Mouse (Mus musculus) hindbrain, embryonic 12.5 days (tissue): ENCODE data around the gene Calm5. TPM values are rescaled to one million over a fixed set of nuclear protein-coding genes. Genes with fewer than 3 reads are reported as not detected.
"Not testable (repeated sequence)": the region's sequence is repeated elsewhere in the genome, so short reads cannot be mapped to it uniquely, and the experiment has no call there.

Experiments used
- ATAC-seq: fragments of 200-750 bp; cut with Nextera tagmentation; 2 replicates; pipeline ENCODE4 v1.8.0; 2017; ENCODE audit warnings: moderate TSS enrichment; ENCODE audit not compliant: low FRiP score
- H3K27ac ChIP-seq: fragments of 300-500 bp; sonication (generic); 2 replicates; pipeline ENCODE4 v1.5.1; 2016; ENCODE audit warnings: mild to moderate bottlenecking
- H3K27me3 ChIP-seq: fragments of 300-500 bp; sonication (generic); 2 replicates; pipeline ENCODE4 v1.6.1; 2016; ENCODE audit warnings: mild to moderate bottlenecking
- H3K36me3 ChIP-seq: fragments of 300-500 bp; sonication (generic); 2 replicates; pipeline ENCODE4 v1.6.1; 2016; ENCODE audit warnings: mild to moderate bottlenecking
- H3K4me1 ChIP-seq: fragments of 300-500 bp; sonication (generic); 2 replicates; pipeline ENCODE4 v1.6.1; 2016
- H3K4me2 ChIP-seq: fragments of 300-500 bp; sonication (generic); replicated peaks from 2 replicates; pipeline ENCODE4 v1.6.1; 2016; ENCODE audit warnings: mild to moderate bottlenecking
- H3K4me3 ChIP-seq: fragments of 300-500 bp; sonication (generic); 2 replicates; pipeline ENCODE4 v1.5.1; 2016; ENCODE audit warnings: mild to moderate bottlenecking
- H3K9ac ChIP-seq: fragments of 300-500 bp; sonication (generic); 2 replicates; pipeline ENCODE4 v1.6.1; 2016; ENCODE audit warnings: mild to moderate bottlenecking, moderate library complexity
- H3K9me3 ChIP-seq: fragments of 300-500 bp; sonication (generic); replicated peaks from 2 replicates; pipeline ENCODE4 v1.6.1; 2016; ENCODE audit warnings: mild to moderate bottlenecking
- WGBS: fragments of 180-500 bp; shearing (Covaris S2); methylation state at CpG from one replicate; pipeline ENCODE4 v1.1.7; 2016; 5-methylcytosine and 5-hydroxymethylcytosine counted together
- polyA plus RNA-seq: library from polyadenylated mRNA; unstranded; fragments of >200 nt; fragmentation: Nextera tagmentation; extraction: Ambion mirVana; gene quantifications from 2 replicates; pipeline ENCODE4 v1.2.1, GENCODE M21; 2016

Gene Calm5
- polyA plus RNA-seq, 1 experiment from 2014 or later = not detected

GRCm38 (mm10) chr13:3833644-3834043, 20.3 kb upstream of the Calm5 start:
- not testable (repeated sequence) for ATAC-seq, H3K4me2 ChIP-seq, H3K27ac ChIP-seq, H3K36me3 ChIP-seq, H3K4me3 ChIP-seq, H3K9ac ChIP-seq, H3K4me1 ChIP-seq, H3K27me3 ChIP-seq, H3K9me3 ChIP-seq

- H3K4me1 ChIP-seq, H3K36me3 ChIP-seq, H3K9me3 ChIP-seq, H3K27me3 ChIP-seq, H3K27ac ChIP-seq, H3K4me2 ChIP-seq, ATAC-seq, H3K9ac ChIP-seq, H3K4me3 ChIP-seq: not testable (repeated sequence)
These were observed 16.6 kb upstream of the Calm5 start, which contains the start of gene Calm4 for GRCm38 (mm10) chr13:3837312-3837807. Gene Calm4 (plus strand): TSS chr13:3837757.

DNA sequence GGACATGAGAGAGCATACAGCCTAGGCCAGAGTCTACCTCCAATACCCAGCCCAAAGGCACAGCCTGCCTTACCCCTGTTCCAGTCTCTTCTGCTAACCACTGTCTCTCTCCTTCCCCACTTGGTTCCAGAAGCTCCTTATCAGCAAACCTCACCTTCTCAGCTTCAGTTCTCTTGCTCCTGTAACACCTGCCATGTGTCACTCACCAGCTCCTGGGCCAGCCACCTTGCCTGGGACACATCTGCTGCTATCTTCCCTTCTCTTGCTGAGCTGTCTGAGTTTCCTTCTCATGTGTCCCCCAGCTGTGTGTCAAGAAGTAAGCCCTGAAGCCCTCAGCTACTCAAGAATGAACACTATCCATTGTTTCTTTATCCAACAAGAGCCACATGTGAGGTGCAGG, 13.3 kb upstream of the Calm5 start:
- not testable (repeated sequence) for ATAC-seq, H3K36me3 ChIP-seq, H3K9me3 ChIP-seq, H3K4me2 ChIP-seq, H3K4me3 ChIP-seq, H3K4me1 ChIP-seq, H3K27ac ChIP-seq, H3K27me3 ChIP-seq, H3K9ac ChIP-seq

GRCm38 (mm10) chr13:3850330-3850729, 3.6 kb upstream of the Calm5 start:
- Histone ChIP-seq H3K9me3 (no peaks in the 10 kb centered on the region), H3K4me2 (no peak overlapping the region), H3K4me1 (no peaks in the 10 kb centered on the region), H3K27ac (no peak overlapping the region), H3K27me3 (no peaks in the 10 kb centered on the region), H3K4me3 (no peak overlapping the region), H3K9ac (no peak overlapping the region), H3K36me3 (no peaks in the 10 kb centered on the region)
- no peak for ATAC-seq
- WGBS = 56% methylated on average over 1 of the region's 1 CpGs

DNA sequence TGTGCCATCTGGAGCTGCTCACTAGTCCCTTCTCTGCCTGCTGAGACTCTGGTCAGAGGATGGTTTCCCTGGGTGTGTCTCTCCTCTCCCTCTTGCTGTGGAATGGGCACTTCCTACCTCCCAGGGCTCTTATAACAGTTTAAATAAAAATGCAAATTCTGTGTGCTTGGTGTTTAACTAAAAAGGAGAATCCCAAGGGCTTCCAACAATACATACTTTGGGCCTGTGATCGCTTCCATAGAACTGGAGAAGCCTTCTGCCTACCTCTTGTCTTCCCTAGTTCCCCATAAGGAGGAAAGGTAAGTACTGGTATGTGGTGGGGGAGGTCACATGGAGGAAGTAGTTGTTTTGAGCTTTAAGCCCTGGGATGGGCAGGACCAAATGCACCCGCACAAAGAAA, 883 bp downstream of the Calm5 start:
- Histone ChIP-seq H3K4me2 (no peak overlapping the region), H3K9ac (no peak overlapping the region), H3K27me3 (no peaks in the 10 kb centered on the region), H3K4me1 (no peaks in the 10 kb centered on the region), H3K36me3 (no peaks in the 10 kb centered on the region), H3K27ac (no peak overlapping the region), H3K4me3 (no peak overlapping the region), H3K9me3 (no peaks in the 10 kb centered on the region)
- ATAC-seq = no peak
- WGBS = 91% methylated on average over 2 of the region's 2 CpGs

- Histone ChIP-seq H3K4me3 (no peak overlapping the region), H3K9ac (no peak overlapping the region), H3K4me1 (no peaks in the 10 kb centered on the region), H3K36me3 (no peaks in the 10 kb centered on the region), H3K9me3 (no peaks in the 10 kb centered on the region), H3K4me2 (no peak overlapping the region), H3K27me3 (no peaks in the 10 kb centered on the region), H3K27ac (no peak overlapping the region)
- no peak for ATAC-seq
- WGBS = 83% methylated on average over 1 of the region's 1 CpGs
These were observed 2.3 kb downstream of the Calm5 start for GRCm38 (mm10) chr13:3856252-3856651.

- Histone ChIP-seq H3K9ac (no peak overlapping the region), H3K4me1 (no peaks in the 10 kb centered on the region), H3K36me3 (no peaks in the 10 kb centered on the region), H3K9me3 (no peaks in the 10 kb centered on the region), H3K4me3 (no peak overlapping the region), H3K27ac (no peak overlapping the region), H3K4me2 (no peak overlapping the region), H3K27me3 (no peaks in the 10 kb centered on the region)
- no peak for ATAC-seq
- 89% methylated on average over 8 of the region's 8 CpGs for WGBS
These were observed 7.3 kb downstream of the Calm5 start for GRCm38 (mm10) chr13:3861251-3861650.

- H3K27ac ChIP-seq = no peak overlapping the region
- H3K9me3 ChIP-seq = no peaks in the 10 kb centered on the region
- no peak overlapping the region for H3K4me3 ChIP-seq
- no peaks in the 10 kb centered on the region for H3K4me1 ChIP-seq
- H3K27me3 ChIP-seq = no peaks in the 10 kb centered on the region
- WGBS = 83% methylated on average over 3 of the region's 3 CpGs
- no peak overlapping the region for H3K9ac ChIP-seq
- no peak overlapping the region for H3K4me2 ChIP-seq
- no peak for ATAC-seq
- no peaks in the 10 kb centered on the region for H3K36me3 ChIP-seq
These were observed 8.4 kb downstream of the Calm5 start for GRCm38 (mm10) chr13:3862325-3862724.

GRCm38 (mm10) chr13:3862922-3863580, 9.1 kb downstream of the Calm5 start:
- no peaks in the 10 kb centered on the region for H3K4me1 ChIP-seq

GRCm38 (mm10) chr13:3865648-3866354, 11.8 kb downstream of the Calm5 start:
- H3K9ac ChIP-seq = no peak overlapping the region
- WGBS = 84% methylated on average over 14 of the region's 14 CpGs
- H3K4me3 ChIP-seq = no peak overlapping the region
- H3K36me3 ChIP-seq = no peaks in the 10 kb centered on the region
- no peaks in the 10 kb centered on the region for H3K4me1 ChIP-seq
- no peaks in the 10 kb centered on the region for H3K27me3 ChIP-seq
- no peaks in the 10 kb centered on the region for H3K9me3 ChIP-seq
- H3K4me2 ChIP-seq = no peak overlapping the region
- no peak overlapping the region for H3K27ac ChIP-seq
- no peak for ATAC-seq

More at GRCm38 (mm10) chr13:3862922-3863580, 9.1 kb downstream of the Calm5 start:
- no peak for ATAC-seq
- WGBS = 89% methylated on average over 10 of the region's 10 CpGs
- H3K4me3 ChIP-seq = no peak overlapping the region
- H3K27ac ChIP-seq = no peak overlapping the region
- H3K36me3 ChIP-seq = no peaks in the 10 kb centered on the region
- H3K4me2 ChIP-seq = no peak overlapping the region
- no peak overlapping the region for H3K9ac ChIP-seq
- no peaks in the 10 kb centered on the region for H3K9me3 ChIP-seq
- no peaks in the 10 kb centered on the region for H3K27me3 ChIP-seq

GRCm38 (mm10) chr13:3866355-3867052, 12.5 kb downstream of the Calm5 start:
- H3K4me2 ChIP-seq = no peak overlapping the region
- no peaks in the 10 kb centered on the region for H3K9me3 ChIP-seq
- H3K4me1 ChIP-seq = no peaks in the 10 kb centered on the region
- H3K36me3 ChIP-seq = no peaks in the 10 kb centered on the region
- WGBS = 77% methylated on average over 8 of the region's 8 CpGs
- H3K4me3 ChIP-seq = no peak overlapping the region
- no peak overlapping the region for H3K27ac ChIP-seq
- no peaks in the 10 kb centered on the region for H3K27me3 ChIP-seq
- no peak overlapping the region for H3K9ac ChIP-seq
- no peak for ATAC-seq

- no peak for ATAC-seq
- no peak overlapping the region for H3K4me2 ChIP-seq
- no peaks in the 10 kb centered on the region for H3K4me1 ChIP-seq
- H3K4me3 ChIP-seq = no peak overlapping the region
- no peaks in the 10 kb centered on the region for H3K36me3 ChIP-seq
- H3K27ac ChIP-seq = no peak overlapping the region
- 87% methylated on average over 6 of the region's 6 CpGs for WGBS
- no peak overlapping the region for H3K9ac ChIP-seq
- H3K27me3 ChIP-seq = no peaks in the 10 kb centered on the region
- no peaks in the 10 kb centered on the region for H3K9me3 ChIP-seq
These were observed 13.2 kb downstream of the Calm5 start for GRCm38 (mm10) chr13:3867158-3867557.
